Mouse (Mus musculus): ENCODE results near the gene Abca16. TPM values are rescaled to one million over a fixed set of nuclear protein-coding genes. Genes with fewer than 3 reads are reported as not detected.

Abca16 gene
- 0.07 TPM in 1 of 2 replicates, not detected in the other for polyA plus RNA-seq (2014; fragmentation: Nextera tagmentation; extraction: Ambion mirVana)

GRCm38 (mm10) chr7:120409447-120409846 is at the start of gene Abca16:
Gene Abca16, plus strand, starts transcription at chr7:120409647.
- no peaks in the 10 kb centered on the region for H3K36me3 ChIP-seq (replicated peaks; ENCODE audit: control insufficient read depth, insufficient read depth, low read depth, low read length)
- peak; percentile 1 for DNase-seq (ENCODE audit: low spot score)
- H3K4me3 ChIP-seq (ENCODE audit: low read depth, low read length): no peak within 1 kb of the TSS
- H3K4me1 ChIP-seq (ENCODE audit: control insufficient read depth, insufficient read depth, low read length): no peaks in the 10 kb centered on the region
- WGBS: 65% methylated on average over 10 of the region's 10 CpGs
- H3K9ac ChIP-seq (replicated peaks; ENCODE audit: low read length): no peak within 1 kb of the TSS
- no peak for ATAC-seq (replicated peaks; ENCODE audit: insufficient number of reproducible peaks, low FRiP score, low TSS enrichment, low read depth)
- no peak within 1 kb of the TSS for H3K27ac ChIP-seq (replicated peaks; ENCODE audit: low read depth, low read length)
- H3K4me2 ChIP-seq (ENCODE audit: low read depth, low read length): no peak within 1 kb of the TSS
- no peaks in the 10 kb centered on the region for H3K27me3 ChIP-seq (ENCODE audit: control insufficient read depth, insufficient read depth, low read length)
- no peaks in the 10 kb centered on the region for H3K9me3 ChIP-seq (replicated peaks; ENCODE audit: control insufficient read depth, low read length)

GRCm38 (mm10) chr7:120361159-120361558 is 48.3 kb upstream of the Abca16 start:
- no peaks in the 10 kb centered on the region for H3K4me1 ChIP-seq (ENCODE audit: control insufficient read depth, insufficient read depth, low read length)
- H3K27ac ChIP-seq (replicated peaks; ENCODE audit: low read depth, low read length): no peak overlapping the region
- H3K4me2 ChIP-seq (ENCODE audit: low read depth, low read length): no peak overlapping the region
- no peaks in the 10 kb centered on the region for H3K27me3 ChIP-seq (ENCODE audit: control insufficient read depth, insufficient read depth, low read length)
- no peak overlapping the region for H3K9ac ChIP-seq (replicated peaks; ENCODE audit: low read length)
- no peaks in the 10 kb centered on the region for H3K36me3 ChIP-seq (replicated peaks; ENCODE audit: control insufficient read depth, insufficient read depth, low read depth, low read length)
- H3K9me3 ChIP-seq (replicated peaks; ENCODE audit: control insufficient read depth, low read length): no peaks in the 10 kb centered on the region
- H3K4me3 ChIP-seq (ENCODE audit: low read depth, low read length): no peak overlapping the region
- WGBS: 42% methylated on average over 13 of the region's 13 CpGs
- peak; percentile 62 for DNase-seq (ENCODE audit: low spot score)
- no peak for ATAC-seq (replicated peaks; ENCODE audit: insufficient number of reproducible peaks, low FRiP score, low TSS enrichment, low read depth)

- H3K27ac ChIP-seq (replicated peaks; ENCODE audit: low read depth, low read length): no peak overlapping the region
- 93% methylated on average over 1 of the region's 1 CpGs for WGBS
- no peaks in the 10 kb centered on the region for H3K27me3 ChIP-seq (ENCODE audit: control insufficient read depth, insufficient read depth, low read length)
- H3K9ac ChIP-seq (replicated peaks; ENCODE audit: low read length): no peak overlapping the region
- no peak overlapping the region for H3K4me3 ChIP-seq (ENCODE audit: low read depth, low read length)
- no peak overlapping the region for H3K4me2 ChIP-seq (ENCODE audit: low read depth, low read length)
- H3K9me3 ChIP-seq (replicated peaks; ENCODE audit: control insufficient read depth, low read length): no peaks in the 10 kb centered on the region
- ATAC-seq (replicated peaks; ENCODE audit: insufficient number of reproducible peaks, low FRiP score, low TSS enrichment, low read depth): no peak
- DNase-seq (ENCODE audit: low spot score): no peak
- no peaks in the 10 kb centered on the region for H3K36me3 ChIP-seq (replicated peaks; ENCODE audit: control insufficient read depth, insufficient read depth, low read depth, low read length)
- H3K4me1 ChIP-seq (ENCODE audit: control insufficient read depth, insufficient read depth, low read length): no peaks in the 10 kb centered on the region
These were observed 2.9 kb downstream of the Abca16 start for GRCm38 (mm10) chr7:120412391-120412790.

GRCm38 (mm10) chr7:120426625-120427024 is 17.2 kb downstream of the Abca16 start:
- Histone ChIP-seq H3K27me3 (ENCODE audit: control insufficient read depth, insufficient read depth, low read length) (no peaks in the 10 kb centered on the region), H3K9ac (replicated peaks; ENCODE audit: low read length) (no peak overlapping the region), H3K4me3 (ENCODE audit: low read depth, low read length) (no peak overlapping the region), H3K27ac (replicated peaks; ENCODE audit: low read depth, low read length) (no peak overlapping the region), H3K4me1 (ENCODE audit: control insufficient read depth, insufficient read depth, low read length) (no peaks in the 10 kb centered on the region), H3K4me2 (ENCODE audit: low read depth, low read length) (no peak overlapping the region), H3K9me3 (replicated peaks; ENCODE audit: control insufficient read depth, low read length) (no peaks in the 10 kb centered on the region), H3K36me3 (replicated peaks; ENCODE audit: control insufficient read depth, insufficient read depth, low read depth, low read length) (no peaks in the 10 kb centered on the region)
- WGBS: 28% methylated on average over 3 of the region's 3 CpGs
- no peak for ATAC-seq (replicated peaks; ENCODE audit: insufficient number of reproducible peaks, low FRiP score, low TSS enrichment, low read depth)
- peak; percentile 73 for DNase-seq (ENCODE audit: low spot score)

GRCm38 (mm10) chr7:120431464-120431863 is 22.0 kb downstream of the Abca16 start:
- Histone ChIP-seq H3K9ac (replicated peaks; ENCODE audit: low read length) (no peak overlapping the region), H3K36me3 (replicated peaks; ENCODE audit: control insufficient read depth, insufficient read depth, low read depth, low read length) (no peaks in the 10 kb centered on the region), H3K27me3 (ENCODE audit: control insufficient read depth, insufficient read depth, low read length) (no peaks in the 10 kb centered on the region), H3K4me2 (ENCODE audit: low read depth, low read length) (no peak overlapping the region), H3K27ac (replicated peaks; ENCODE audit: low read depth, low read length) (no peak overlapping the region), H3K9me3 (replicated peaks; ENCODE audit: control insufficient read depth, low read length) (no peaks in the 10 kb centered on the region), H3K4me3 (ENCODE audit: low read depth, low read length) (no peak overlapping the region), H3K4me1 (ENCODE audit: control insufficient read depth, insufficient read depth, low read length) (no peaks in the 10 kb centered on the region)
- DNase-seq (ENCODE audit: low spot score): no peak
- ATAC-seq (replicated peaks; ENCODE audit: insufficient number of reproducible peaks, low FRiP score, low TSS enrichment, low read depth): no peak

GRCm38 (mm10) chr7:120503891-120504662 is 94.6 kb downstream of the Abca16 start:
- ATAC-seq (replicated peaks; ENCODE audit: insufficient number of reproducible peaks, low FRiP score, low TSS enrichment, low read depth) (peak; percentile 73; the same call in 1 of the 2 replicates), DNase-seq (ENCODE audit: low spot score) (peak; percentile 38)
- peak overlapping the region; percentile 67 for H3K4me2 ChIP-seq (ENCODE audit: low read depth, low read length)
- H3K4me1 ChIP-seq (ENCODE audit: control insufficient read depth, insufficient read depth, low read length): no peaks in the 10 kb centered on the region
- peak overlapping the region; percentile 29 for H3K4me3 ChIP-seq (ENCODE audit: low read depth, low read length)
- H3K9me3 ChIP-seq (replicated peaks; ENCODE audit: control insufficient read depth, low read length): no peaks in the 10 kb centered on the region; the same call in 1 of the 2 replicates
- H3K36me3 ChIP-seq (replicated peaks; ENCODE audit: control insufficient read depth, insufficient read depth, low read depth, low read length): no peaks in the 10 kb centered on the region
- no peak overlapping the region for H3K27ac ChIP-seq (replicated peaks; ENCODE audit: low read depth, low read length)
- H3K27me3 ChIP-seq (ENCODE audit: control insufficient read depth, insufficient read depth, low read length): no peaks in the 10 kb centered on the region
- 16% methylated on average over 30 of the region's 31 CpGs for WGBS
- peak overlapping the region; percentile 59 for H3K9ac ChIP-seq (replicated peaks; ENCODE audit: low read length)

GRCm38 (mm10) chr7:120504663-120504979 is 95.2 kb downstream of the Abca16 start:
- no peak overlapping the region for H3K27ac ChIP-seq (replicated peaks; ENCODE audit: low read depth, low read length)
- 27% methylated on average over 5 of the region's 5 CpGs for WGBS
- ATAC-seq (replicated peaks; ENCODE audit: insufficient number of reproducible peaks, low FRiP score, low TSS enrichment, low read depth): no peak

GRCm38 (mm10) chr7:120534805-120535204 is 125.4 kb downstream of the Abca16 start:
- Histone ChIP-seq H3K4me1 (ENCODE audit: control insufficient read depth, insufficient read depth, low read length) (no peaks in the 10 kb centered on the region), H3K36me3 (replicated peaks; ENCODE audit: control insufficient read depth, insufficient read depth, low read depth, low read length) (no peaks in the 10 kb centered on the region), H3K27ac (replicated peaks; ENCODE audit: low read depth, low read length) (no peak overlapping the region), H3K9me3 (replicated peaks; ENCODE audit: control insufficient read depth, low read length) (no peaks in the 10 kb centered on the region), H3K4me2 (ENCODE audit: low read depth, low read length) (no peak overlapping the region), H3K9ac (replicated peaks; ENCODE audit: low read length) (no peak overlapping the region), H3K4me3 (ENCODE audit: low read depth, low read length) (no peak overlapping the region), H3K27me3 (ENCODE audit: control insufficient read depth, insufficient read depth, low read length) (no peaks in the 10 kb centered on the region)
- 85% methylated on average over 2 of the region's 2 CpGs for WGBS
- ATAC-seq (replicated peaks; ENCODE audit: insufficient number of reproducible peaks, low FRiP score, low TSS enrichment, low read depth): no peak
- DNase-seq (ENCODE audit: low spot score): no peak

More at GRCm38 (mm10) chr7:120504663-120504979, 95.2 kb downstream of the Abca16 start:
- Histone ChIP-seq H3K36me3 (replicated peaks; ENCODE audit: control insufficient read depth, insufficient read depth, low read depth, low read length) (no peaks in the 10 kb centered on the region), H3K9ac (replicated peaks; ENCODE audit: low read length) (peak overlapping the region; percentile 59), H3K4me1 (ENCODE audit: control insufficient read depth, insufficient read depth, low read length) (no peaks in the 10 kb centered on the region), H3K4me2 (ENCODE audit: low read depth, low read length) (peak overlapping the region; percentile 67), H3K9me3 (replicated peaks; ENCODE audit: control insufficient read depth, low read length) (no peaks in the 10 kb centered on the region; the same call in 1 of the 2 replicates), H3K27me3 (ENCODE audit: control insufficient read depth, insufficient read depth, low read length) (no peaks in the 10 kb centered on the region), H3K4me3 (ENCODE audit: low read depth, low read length) (peak overlapping the region; percentile 29)
- DNase-seq (ENCODE audit: low spot score): no peak
